Mouse (Mus musculus): ENCODE measurements around the gene 8030474K03Rik.

- no peak for TF ChIP-seq ZNF384 (IDR thresholded peaks at IDR 0.05; ENCODE audit: low read depth, low read length)
- TF ChIP-seq CHD2 (IDR thresholded peaks at IDR 0.05; ENCODE audit: low read depth, low read length): no peak
These were observed 25.0 kb upstream of the 8030474K03Rik start for GRCm38 (mm10) chrX:101769478-101769877.

Measured in ES-E14 (cell line).